8 mouse cellular contexts compared by ENCODE assay signal in the genomic region with DNA sequence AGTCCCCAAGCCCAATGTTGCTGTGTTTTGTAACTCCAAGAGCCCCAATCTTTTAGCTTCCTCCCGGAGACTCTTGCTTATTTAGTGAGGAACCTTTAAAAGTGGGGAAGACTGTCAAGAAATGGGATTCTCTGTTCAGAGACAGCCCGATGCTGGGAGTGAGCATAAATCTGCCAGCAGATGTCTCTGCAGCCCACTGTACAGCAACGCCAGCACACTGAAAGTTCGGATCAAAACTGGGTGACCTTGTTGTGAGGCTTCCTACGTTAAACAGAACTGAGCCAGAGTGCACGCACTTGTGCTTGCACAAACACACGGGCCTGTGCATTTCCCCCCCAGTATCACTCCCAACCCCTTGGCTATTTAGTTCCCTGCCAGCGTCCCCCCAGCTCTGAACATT. TPM values are rescaled to one million over a fixed set of nuclear protein-coding genes. Genes with fewer than 3 reads are reported as not detected.
DNase-seq lines count a peak whose midpoint lies in the region; ATAC-seq lines count a peak whose summit lies in the region.

No protein-coding gene starts in this region.

- no peak overlapping the region for H3K27ac ChIP-seq in lung, embryonic 16.5 days (ENCODE audit: low read length)

- intact Hi-C loops in gastrocnemius, postnatal 14 days (cut with DNase I; ENCODE audit: low total_unique reads) = no loop called here

- 0 out of 2 replicates have a peak, but pooled peaks have one; percentile 62 for ATAC-seq in lung, embryonic 16.5 days (ENCODE audit: low read depth)
- ATAC-seq in megakaryocyte-erythroid progenitor cell, adult 5-6 weeks (replicated peaks; ENCODE audit: low FRiP score, low TSS enrichment, poor library complexity, severe bottlenecking) = no peak
- no peak for ATAC-seq in inflammation-experienced regulatory T-cells, adult 6 months

- no peaks in the 10 kb centered on the region for H3K27me3 ChIP-seq in lung, embryonic 16.5 days (ENCODE audit: control insufficient read depth, insufficient read depth, low read depth, low read length)

- DNase-seq in gastrocnemius, postnatal 14 days = peak; percentile 36
- DNase-seq in gastrocnemius, postnatal 10 days = no peak
- DNase-seq in lung, adult 18-20 months = no peak
- peak; percentile 67 to 72 for DNase-seq in cerebellum, postnatal 10 days
- peak; percentile 61 to 63 for DNase-seq in kidney, postnatal 25 days

- no peaks in the 10 kb centered on the region for H3K9me3 ChIP-seq in lung, embryonic 16.5 days (ENCODE audit: control insufficient read depth, low read length)

- no peak overlapping the region for H3K4me2 ChIP-seq in lung, embryonic 16.5 days (ENCODE audit: low read depth, low read length)

- no peak overlapping the region for H3K9ac ChIP-seq in lung, embryonic 16.5 days (ENCODE audit: low read length)

- 35% methylated on average over 8 of the region's 8 CpGs for WGBS in lung, embryonic 16.5 days

- no peak overlapping the region for H3K4me3 ChIP-seq in lung, embryonic 16.5 days (ENCODE audit: low read length)

- H3K36me3 ChIP-seq in lung, embryonic 16.5 days (ENCODE audit: control insufficient read depth, insufficient read depth, low read length) = no peaks in the 10 kb centered on the region

- peaks cover 5% of the 10 kb centered on the region for H3K4me1 ChIP-seq in lung, embryonic 16.5 days (replicated peaks; ENCODE audit: control insufficient read depth, insufficient read depth, low read length)

RNA-seq across cellular contexts. Expression of a gene that starts 10.8 kb away (rescaled TPM):
- total RNA-seq in gastrocnemius, postnatal 14 days (2021) = 1 to 10 TPM in 1 of 2 experiments, under 1 TPM in 1; 0.73 to 1.8 TPM
- 1 to 10 TPM; 1.2 to 3.0 TPM for total RNA-seq in gastrocnemius, postnatal 10 days (2021)
- polyA plus RNA-seq in lung, embryonic 16.5 days (2015; fragmentation: Nextera tagmentation; extraction: Ambion mirVana) = 12.3 and 14.1 TPM in 2 replicates
- 0.32 TPM in 1 of 2 replicates, not detected in the other for total RNA-seq in megakaryocyte-erythroid progenitor cell, adult 5-6 weeks (2014; fragmentation: Nextera tagmentation)
- total RNA-seq in megakaryocyte-erythroid progenitor cell, adult 5-6 weeks (2017) = 0.38 TPM in 1 of 2 replicates, not detected in the other
- 100 to 1,000 TPM; 115 to 333 (median 260) TPM for polyA plus RNA-seq in inflammation-experienced regulatory T-cells, adult 6 months (2017; shearing (Covaris generic))

Comparison
In these comparisons a context has a peak if more than half of its experiments do, and no peak if none do; other contexts are left out.
1. DNase-seq: peak in gastrocnemius, postnatal 14 days (single experiment), cerebellum, postnatal 10 days (2 of 2) and kidney, postnatal 25 days (2 of 2); none in gastrocnemius, postnatal 10 days (single experiment) and lung, adult 18-20 months (0 of 2).